Mouse (Mus musculus) erythroblast, adult 5-6 weeks (primary cell): ENCODE measurements around the gene Aamp. TPM values are rescaled to one million over a fixed set of nuclear protein-coding genes. Genes with fewer than 3 reads are reported as not detected.
A peak's percentile ranks its signal among the peaks of the same experiment; 100 is the strongest.
"Not testable (repeated sequence)": the region's sequence is repeated elsewhere in the genome, so short reads cannot be mapped to it uniquely, and the experiment has no call there.

Experiments used
- ATAC-seq: replicated peaks from 2 replicates; pipeline ENCODE4 v1.8.0; 2016; ENCODE audit warnings: moderate number of reproducible peaks, mild to moderate bottlenecking, moderate TSS enrichment, inconsistent platforms; ENCODE audit not compliant: poor library complexity, low FRiP score, severe bottlenecking
- total RNA-seq, 2 experiments: library from RNA; stranded (forward) in 1 of 2; stranded (reverse) in 1 of 2; fragments of 150-400 nt in 1 of 2; fragments of 200-764, 138-1000 nt in 1 of 2; gene quantifications; 2 replicates each; pipeline versions ENCODE4 v1.2.3 to v1.2.4; 2015 to 2017; ENCODE audit warnings: low replicate concordance in 2 of 2

The Aamp gene
- 4.6 and 10.4 TPM in 2 replicates for total RNA-seq (2015; ENCODE audit: low replicate concordance)
- 15.3 and 27.6 TPM in 2 replicates for total RNA-seq (2017; ENCODE audit: low replicate concordance)

DNA sequence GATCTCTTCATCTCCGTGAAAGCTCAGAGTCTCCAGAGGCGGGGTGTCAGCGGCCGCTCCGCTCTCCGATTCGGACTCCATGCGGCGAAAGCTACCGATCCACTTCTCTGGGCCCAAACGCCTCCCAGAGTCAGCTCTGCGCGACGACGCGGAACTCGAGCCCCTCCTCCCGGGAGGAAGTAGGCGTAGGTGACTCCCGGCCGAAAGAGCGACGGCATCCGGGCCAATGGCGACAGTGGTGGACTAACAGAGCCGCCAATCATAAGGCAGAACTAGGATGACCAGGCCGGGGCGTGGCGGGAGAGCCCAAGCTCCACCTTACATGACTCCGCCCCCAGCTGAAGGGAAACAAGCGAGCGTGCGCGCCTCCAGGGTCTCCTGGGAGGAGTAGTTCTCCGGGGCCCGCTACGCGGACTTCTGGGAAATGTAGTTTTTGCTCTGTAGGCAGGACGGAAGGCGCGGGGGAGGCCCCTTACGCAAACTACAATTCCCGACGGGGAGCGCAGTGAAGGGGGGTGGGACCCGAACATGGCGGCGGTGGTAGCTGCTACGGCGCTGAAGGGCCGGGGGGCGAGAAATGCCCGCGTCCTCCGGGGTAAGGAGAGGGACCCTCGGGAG is at the start of gene Aamp, which contains the start of gene Pnkd:
Aamp (minus strand) TSS at position 196 of the 618 bp plus-strand sequence.
Pnkd (plus strand) TSS at position 388 of the 618 bp plus-strand sequence.
- ATAC-seq, result peak; percentile 91

DNA sequence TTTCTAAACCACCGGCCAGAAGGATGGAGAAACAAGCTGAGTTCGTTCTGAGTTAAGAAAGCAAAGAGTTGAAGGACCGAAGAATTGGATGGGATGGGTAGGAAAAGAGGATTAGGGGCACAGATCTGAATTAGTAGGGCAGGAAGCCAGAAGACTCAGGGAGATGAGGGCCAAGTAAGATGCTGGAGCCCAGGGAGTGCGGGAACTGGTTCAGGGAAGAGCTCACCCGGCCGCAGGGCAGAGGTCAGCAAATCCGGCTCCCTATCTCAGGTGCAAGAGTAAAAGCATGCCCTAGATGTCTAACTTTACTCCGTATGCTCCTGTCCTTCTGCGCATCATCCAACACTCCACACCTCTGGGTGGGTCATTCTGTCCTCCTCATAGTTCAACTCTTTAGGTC is 48.4 kb upstream of the Aamp start:
- ATAC-seq, result no peak

DNA sequence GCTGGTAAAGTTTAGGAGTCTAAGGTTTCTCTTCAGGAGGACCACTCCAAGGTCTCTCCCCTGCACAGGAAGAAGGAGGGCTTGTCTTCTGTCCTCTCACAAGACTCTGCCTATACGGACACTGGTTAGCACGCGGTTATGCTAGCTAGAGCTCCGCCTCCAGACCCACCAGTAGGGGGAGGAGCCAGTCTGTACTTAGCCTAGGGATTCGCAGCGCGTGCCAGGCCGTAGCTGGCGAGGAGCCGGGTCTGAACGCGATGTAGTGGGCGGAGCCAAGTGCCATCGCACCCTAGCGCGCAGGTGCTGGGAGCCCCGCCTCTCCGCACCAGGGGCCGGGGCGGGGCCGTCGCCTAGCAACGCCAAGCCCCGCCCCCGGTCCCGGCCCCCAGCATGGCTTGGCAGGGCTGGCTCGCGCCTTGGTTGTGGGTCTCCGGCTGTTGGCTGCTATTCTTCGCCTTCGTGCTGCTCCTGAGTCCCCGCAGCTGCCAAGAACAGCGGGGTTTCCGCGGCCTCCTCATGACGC is 47.8 kb upstream of the Aamp start:
- peak; percentile 96 for ATAC-seq

DNA sequence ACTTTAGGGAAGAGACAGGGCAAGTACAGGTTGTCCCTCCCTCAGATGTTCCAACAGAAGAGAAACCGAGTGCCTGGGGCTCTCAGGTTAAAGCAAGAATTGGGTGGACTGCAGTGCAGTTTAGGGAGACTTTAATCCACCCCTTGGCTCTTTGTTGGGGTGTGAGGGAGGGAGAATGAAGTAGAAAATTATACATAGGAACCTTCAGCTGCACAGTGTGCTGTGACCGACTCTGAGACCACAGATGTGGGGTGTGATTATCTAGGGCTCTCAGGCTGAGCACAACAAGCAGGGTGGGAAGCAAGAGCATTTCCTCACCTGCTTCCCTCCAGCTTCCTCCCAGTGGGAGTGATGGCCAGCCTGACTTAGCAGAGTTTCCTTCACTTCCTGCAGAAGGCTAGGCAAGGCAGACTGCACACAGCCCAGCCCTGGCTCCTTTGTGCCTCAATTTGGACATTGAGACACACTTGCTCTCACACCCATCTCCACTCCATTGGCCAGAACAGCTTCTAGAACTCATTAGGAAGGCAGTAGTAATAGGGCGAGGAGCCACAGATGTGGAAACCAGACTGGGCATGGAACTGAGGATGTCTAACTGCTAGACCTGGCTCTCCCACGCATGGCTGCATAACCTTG is 46.6 kb upstream of the Aamp start:
- no peak for ATAC-seq

DNA sequence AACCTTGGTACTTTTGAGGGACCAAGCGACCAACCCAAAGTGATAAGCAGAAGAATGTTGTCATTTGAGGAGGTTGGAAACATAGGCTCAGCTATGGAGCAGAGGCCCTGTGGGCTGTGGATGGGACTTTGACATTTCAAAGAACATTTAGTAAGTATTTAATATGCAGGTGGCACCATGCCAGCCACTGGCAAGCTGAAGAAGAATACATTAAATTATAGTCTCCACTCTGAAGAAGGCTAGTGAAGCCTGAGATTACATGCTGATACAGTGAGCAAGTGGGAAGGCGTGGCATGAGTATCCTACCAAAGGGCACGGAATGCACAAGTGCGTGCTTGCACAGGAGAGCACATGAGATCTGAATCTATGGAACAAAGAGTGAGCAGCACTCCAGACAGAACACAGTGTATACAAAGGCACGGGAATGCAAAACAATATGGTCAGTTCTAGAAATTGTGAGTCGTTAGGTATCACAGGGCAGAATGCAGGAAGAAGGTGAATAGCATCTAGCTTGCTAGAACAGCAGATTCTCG is 45.4 kb upstream of the Aamp start:
- ATAC-seq, result no peak

DNA sequence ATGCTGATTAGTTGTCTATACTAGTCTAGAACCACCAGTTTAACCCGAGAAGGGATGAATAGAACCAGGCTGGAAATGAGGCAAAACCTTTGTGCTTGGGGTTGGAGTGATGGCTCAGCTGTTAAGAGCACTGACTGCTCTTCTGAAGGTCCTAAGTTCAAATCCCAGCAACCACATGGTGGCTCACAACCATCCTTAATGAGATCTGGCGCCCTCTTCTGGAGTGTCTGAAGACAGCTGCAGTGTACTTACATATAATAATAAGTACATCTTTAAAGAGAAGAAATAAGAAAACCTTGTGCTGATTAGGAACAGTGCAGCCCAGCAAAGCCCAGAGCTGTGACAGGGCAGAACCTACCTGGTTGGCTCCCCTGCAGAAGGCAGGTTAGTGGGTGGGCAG is 42.4 kb upstream of the Aamp start:
- ATAC-seq, result not testable (repeated sequence)

DNA sequence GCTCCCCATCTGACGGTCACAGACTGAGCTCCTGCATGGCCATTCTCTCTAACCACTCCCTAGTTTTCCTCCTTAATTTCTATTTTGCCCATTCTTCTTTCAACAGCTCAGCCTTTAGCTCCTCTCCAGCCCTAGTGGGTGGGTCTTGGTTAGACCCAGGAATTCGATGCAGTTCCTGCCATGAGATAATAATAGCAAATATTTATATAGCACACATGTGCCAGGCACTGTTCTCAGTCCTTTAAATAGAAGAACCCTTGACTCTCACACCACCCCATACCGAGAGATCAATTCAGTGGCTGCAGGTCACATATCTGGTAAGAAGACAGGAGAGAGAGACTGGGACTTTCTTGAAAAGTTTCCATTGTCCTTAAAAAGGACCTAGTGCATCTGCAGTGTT is 36.9 kb upstream of the Aamp start:
- no peak for ATAC-seq

DNA sequence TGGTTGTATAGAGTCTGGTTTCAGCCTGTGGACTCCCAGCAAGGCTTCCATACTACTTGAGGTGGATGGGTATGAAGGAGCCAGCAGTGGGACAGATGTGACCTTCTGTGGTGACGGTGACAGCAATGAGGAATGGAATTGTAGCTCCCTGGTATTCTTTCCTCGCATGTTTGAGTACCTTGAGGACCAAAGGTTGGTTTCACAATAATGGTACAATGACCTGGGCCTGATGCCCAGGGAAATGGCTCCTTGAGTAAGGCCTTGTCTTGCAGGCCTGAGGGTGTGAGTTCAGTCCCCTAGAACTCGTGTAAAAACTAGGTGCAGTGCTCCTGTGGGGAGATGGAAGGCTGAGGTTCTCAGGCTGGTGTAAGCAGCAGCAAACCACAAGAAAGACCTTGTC is 34.2 kb upstream of the Aamp start:
- ATAC-seq, result no peak

DNA sequence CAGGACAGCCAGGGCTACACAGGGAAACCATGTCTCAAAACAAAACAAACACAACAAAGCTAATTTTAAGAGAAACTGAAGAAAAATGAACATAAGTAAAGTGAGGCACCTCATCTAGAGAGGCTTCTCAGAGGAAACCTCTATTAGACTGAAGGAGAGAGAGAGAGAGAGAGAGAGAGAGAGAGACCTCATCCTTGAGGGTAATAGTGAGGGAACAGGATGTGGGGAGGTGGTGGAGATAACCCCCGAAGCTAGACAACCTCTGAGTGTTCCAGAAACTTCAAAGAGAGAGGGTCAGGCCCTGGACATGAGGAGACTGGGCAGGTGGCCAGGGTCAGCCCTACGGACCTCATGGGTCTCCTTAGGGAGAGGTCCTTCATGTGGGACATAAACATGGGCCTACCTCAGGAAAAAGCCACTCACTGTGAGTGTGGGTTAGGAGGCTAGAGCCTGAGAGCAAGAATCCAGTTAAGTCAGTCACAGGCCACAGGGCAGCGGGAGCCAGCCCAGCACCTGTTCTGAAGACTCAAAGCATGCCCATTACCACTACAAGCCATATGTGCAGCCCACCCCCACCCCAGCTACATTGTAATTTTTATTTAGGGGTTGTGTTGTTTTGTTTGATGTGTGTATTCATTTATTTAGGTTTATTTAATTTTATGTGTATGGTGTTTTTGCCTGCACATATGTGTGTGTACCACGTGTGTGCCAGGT is 31.7 kb upstream of the Aamp start:
- no peak for ATAC-seq

DNA sequence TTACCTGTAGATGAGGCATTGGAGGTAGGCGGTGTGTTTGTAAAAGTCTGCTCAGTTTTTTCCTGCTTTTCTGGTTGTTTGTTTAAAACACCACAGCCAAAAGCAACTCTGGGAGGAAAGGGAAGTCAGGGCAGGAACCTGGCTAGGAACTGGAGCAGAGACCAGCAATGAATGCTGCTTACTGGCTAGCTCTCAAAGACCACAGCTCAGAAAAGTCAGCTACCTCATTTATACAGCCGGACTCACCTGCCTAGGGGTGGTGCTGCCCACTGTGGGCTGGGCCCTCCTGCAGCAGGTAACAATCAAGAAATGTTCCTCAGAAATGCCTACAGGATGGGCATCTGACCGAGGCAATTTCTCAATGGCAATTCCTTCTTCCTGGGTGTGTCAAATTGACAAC is 30.3 kb upstream of the Aamp start:
- no peak for ATAC-seq

DNA sequence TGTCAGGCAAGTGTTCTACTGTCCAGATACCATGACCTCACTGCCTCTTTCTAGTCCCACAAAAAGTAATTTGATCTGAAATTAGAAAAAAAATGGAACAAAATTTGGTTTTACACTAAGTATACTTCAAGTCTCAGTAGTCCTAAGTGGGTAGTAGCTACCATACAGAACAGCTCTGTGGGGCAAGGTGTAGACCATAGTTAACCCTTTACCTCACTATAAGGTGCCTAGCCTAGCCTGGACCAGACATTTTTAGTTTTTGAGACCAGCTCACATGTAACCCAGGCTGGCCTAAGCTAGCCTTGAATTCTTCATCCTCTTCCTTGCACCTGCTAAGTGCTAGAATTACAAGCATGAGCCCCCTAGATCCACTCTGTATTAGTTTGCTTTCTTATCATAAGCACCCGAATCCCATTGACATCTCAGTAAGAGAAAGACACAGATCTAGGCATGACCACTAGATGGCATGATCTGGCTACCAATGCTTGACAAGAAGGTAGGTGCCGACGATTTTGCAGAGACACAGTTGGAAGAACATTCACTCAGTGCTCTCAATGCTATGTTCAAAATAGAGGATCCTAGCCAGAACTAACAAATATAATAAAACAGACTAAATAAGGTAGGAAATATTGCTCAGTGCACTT is 28.6 kb upstream of the Aamp start:
- ATAC-seq, result peak; percentile 67; the same call in 1 of the 2 replicates

DNA sequence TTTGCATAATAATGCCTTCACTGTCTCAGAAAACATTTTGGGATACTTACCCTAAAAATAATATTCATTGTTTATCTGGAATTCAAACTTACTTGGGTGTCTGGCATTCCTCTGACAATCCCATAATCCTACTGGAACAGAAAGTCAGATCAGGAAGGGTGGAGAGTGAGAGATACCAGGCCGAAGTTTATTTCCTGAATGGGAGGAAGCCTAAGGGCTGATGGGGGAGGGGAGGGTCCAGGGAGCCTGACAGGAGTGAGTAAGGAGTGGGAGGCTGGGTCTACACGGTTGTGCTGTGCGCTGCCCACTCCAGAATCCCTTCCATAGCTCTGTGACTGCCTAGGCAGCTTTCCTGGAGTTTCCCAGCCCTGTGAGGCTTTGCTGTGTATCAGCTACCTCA is 25.2 kb upstream of the Aamp start:
- ATAC-seq, result no peak

DNA sequence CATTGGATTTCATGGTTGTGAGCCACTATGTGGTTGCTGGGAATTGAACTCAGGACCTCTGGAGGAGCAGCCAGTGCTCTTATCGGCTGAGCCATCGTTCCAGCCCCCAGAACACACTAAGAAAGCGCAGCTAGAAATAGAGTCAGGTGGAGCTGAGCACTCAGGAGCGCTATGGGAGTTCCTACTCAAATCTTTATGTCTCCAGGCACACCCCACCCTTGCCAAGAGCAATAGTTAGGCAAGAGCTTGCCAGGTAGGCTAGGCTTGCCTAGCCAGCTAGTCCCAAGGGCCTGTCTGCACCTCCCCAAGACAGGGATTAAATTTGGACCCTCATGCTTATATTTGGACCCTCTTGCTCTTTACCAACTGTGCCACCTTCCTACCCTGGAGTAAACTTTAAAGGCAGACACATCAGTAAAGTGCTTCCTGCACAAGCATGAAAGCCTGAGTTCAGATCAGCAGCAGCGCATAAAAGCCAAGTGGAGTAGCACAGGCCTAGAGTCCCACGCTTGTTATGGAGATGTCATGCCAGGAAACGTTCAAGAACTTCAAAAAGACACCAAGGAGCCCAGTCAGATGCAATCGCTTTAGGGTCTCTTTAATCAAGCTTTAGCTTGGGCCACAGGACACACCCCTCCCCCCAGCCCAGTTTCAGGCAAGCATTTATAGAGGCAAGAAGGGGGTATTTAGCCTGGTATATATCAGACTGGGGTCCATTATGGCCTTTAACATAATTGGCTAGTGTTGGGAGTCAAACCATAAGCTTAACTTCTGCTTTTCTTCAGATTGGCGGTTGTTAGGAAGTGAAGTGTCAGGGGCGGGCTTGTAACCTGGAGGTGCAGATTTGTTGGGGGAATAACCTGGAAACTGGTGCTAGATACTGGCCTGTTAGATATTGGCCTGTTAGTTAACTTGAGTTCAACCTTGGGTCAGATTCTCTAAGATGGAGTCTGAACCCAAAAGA is 23.7 kb upstream of the Aamp start:
- ATAC-seq, result no peak

DNA sequence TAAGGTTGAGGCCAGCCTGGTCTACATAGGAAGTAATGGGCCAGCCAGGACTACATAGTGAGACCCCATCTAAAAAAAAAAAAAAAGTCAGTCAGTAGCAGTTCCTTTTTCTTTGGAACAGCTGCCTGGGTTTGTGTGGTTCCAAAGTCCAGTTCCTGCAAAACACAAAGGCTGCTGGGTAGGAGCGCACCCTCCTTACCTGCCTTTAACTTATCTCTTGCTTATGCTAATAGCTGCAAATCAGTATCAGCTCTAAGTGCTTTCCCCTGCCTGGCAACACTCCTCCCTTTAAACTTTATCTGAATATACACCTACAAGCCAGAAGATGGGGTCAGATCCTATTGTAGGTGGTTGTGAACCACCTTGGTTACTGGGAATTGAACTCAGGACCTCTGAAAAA is 22.6 kb upstream of the Aamp start:
- ATAC-seq, result no peak

DNA sequence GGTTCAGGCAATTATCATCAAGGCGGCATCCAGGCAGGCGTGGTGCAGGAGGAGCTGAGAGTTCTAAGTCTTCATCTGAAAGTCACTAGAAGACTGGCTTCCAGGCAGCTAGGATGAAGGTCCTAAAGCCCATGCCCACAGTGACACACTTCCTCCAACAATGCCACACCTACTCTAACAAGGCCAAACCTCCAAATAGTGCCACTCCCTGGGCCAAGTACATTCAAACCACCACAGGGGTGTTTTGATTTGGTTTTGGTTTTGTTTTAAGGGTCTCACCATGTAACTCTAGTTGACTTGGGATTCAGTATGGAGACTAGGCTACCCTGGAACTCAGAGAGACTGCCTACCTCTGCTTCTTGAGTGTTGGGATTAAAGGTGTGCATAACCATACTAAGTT is 21.0 kb upstream of the Aamp start, which contains the start of gene Tmbim1:
Tmbim1 (minus strand) TSS at position 101 of the 400 bp plus-strand sequence.
- no peak for ATAC-seq

DNA sequence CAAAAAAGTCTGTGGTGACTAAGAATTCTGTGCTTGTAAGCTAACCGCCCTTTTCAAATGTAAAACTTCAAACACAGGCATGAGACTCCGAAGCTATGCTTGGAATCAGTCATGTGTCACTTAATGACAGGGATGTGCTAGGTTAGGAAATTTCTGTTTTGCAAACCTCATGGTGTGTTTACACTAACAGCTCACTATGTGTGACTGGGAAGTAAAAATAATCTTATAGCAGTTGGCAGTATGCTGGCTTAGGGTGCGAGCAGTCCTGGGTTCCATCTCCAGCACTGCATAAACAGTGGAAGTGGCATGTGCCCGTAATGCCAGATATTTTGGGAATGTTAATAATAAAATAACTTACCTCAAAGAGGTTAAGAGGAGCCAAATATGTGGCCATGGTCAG is 20.4 kb upstream of the Aamp start:
- no peak for ATAC-seq

DNA sequence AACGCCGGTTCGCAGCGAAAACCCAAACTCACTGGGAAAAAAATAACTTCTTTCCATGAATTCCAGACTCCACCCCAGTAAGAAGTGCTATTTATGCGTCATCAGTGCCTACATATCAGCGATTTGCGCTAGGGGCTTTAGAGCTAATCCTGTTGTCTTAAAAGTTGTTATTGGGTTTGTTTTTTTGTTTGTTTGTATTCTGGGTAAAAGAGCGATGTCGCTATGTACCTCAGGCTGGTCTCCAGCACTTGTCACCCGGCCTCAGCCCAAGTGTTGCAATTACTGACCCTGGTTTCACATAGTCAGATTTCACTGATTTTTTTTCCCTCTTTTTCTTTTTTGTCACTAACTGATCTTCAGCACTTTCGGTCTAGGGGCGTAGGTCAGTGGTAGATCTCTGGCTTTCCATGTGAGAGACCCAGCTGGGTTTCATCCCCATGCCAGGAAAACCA is 19.8 kb upstream of the Aamp start:
- peak; percentile 22; the same call in 1 of the 2 replicates for ATAC-seq

DNA sequence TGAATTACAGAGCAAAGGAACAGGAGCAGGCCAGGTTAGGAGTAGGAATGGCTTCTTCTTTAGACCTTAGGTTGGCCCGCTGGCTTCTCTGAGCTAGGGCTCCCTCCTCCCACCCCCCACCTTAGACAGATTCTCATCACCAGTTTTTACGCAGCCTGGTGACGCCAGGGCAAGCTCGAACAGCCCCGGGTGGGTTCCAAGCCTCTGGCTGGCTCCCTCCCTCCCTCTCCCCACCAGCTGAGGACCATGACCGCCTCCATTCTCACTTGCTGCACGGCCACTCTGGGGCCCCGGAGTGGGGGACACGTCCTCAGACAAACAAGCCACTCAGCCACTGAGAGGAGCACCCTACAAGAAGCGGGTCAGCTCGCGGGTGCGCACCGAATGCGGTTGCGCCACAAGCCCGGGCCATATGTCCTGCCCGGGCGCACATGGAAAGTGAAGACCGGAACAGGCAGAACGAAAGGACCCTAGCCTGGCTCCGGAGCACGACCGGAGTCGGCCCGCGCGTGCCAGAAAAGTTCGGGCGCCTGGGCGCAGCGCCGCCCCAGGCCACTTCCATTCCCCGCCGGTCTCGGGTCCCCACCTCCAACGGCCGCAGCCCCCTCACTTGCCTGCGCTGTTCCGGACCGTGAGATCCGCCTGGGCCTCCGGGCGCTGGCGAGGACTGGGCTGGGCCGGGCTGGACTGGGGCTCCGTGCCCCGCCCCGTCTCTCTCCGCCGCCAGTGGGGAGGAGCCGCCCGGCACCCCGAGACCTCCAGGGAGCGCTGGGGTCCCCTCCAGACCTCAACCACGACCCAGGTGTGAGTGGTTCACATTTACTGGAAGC is 19.2 kb upstream of the Aamp start:
- ATAC-seq, result peak; percentile 84
